Mouse (Mus musculus) adrenal gland, adult 2 months (tissue): ENCODE measurements around the gene Pik3cb. TPM values are rescaled to one million over a fixed set of nuclear protein-coding genes. Genes with fewer than 3 reads are reported as not detected.

Experiments
- DNase-seq: peaks from one replicate; pipeline ENCODE4 v3.0.0; 2021
- polyA plus RNA-seq: library from polyadenylated mRNA; depleted of rRNA; stranded (reverse); fragments of >200 nt; gene quantifications from 2 replicates; pipeline ENCODE4 v1.2.3, GENCODE M21; 2012
- total RNA-seq, 2 experiments: library from RNA; stranded (reverse); gene quantifications; 2 replicates each; pipeline ENCODE4 v1.2.3; 2021

Pik3cb gene
- total and polyA plus RNA-seq, 3 experiments: 1.4 to 20.7 (median 15.6) TPM

GRCm38 (mm10) chr9:99081718-99082117 lies 58.7 kb downstream of the Pik3cb start:
- no peak for DNase-seq

DNA sequence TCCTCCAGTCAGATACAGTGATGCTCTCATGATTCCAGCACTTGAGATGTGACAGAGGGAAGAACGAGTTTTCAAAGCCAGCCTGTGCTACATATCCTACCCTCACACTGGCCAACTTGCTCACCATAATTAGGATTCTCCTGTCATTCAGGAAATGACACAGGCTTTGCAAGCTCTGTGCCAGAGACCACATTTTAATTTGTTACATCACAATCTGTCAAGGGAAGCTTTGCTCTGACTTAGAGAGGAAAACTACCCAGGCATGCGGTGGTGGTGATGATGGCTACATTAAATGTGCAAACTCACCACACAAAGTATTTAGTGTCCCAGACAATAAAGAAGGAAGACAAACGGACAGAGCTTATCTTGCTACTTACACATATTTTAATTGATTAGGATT lies 59.1 kb downstream of the Pik3cb start:
- DNase-seq: no peak

DNA sequence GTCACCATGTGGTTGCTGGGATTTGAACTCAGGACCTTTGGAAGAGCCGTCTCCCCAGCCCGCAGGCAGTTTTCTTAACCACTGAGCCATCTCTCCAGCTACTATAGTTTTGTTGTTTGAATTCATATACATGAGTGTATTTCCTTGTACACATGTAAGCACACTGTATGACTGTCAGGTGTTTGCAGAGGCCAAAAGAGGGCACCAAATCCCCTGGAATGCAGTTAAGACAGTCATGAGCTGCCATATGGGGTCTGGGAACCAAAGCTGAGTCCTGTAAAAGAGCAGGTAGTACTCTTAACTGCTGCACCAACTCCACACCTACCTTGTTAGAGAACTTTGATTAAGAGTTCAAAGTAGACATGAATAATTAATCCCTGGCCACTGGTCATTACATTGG lies 59.8 kb downstream of the Pik3cb start:
- DNase-seq: no peak

- no peak for DNase-seq
Observed at GRCm38 (mm10) chr9:99074462-99074861, 66.0 kb downstream of the Pik3cb start.

DNA sequence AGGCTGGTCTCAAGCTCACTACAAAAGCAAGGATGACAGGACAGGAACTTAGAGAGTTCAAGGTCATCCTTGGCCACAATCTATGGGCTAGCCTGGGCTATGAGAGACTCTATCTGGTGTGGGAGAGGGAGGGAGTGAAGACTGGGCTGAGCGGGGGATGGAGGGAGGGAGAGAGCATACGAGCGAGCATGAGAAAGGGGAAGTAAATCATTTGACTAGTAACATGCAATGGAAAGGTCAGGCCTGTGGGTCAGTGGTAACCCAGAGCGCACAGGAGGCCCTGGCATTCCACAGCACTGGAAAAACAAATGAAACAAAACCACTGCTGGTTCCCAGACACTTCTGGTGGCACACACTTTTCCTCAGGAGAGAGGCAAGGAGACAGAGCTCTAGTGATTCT lies 67.9 kb downstream of the Pik3cb start:
- DNase-seq: no peak

- DNase-seq: no peak
Observed at GRCm38 (mm10) chr9:99065311-99065710, 75.1 kb downstream of the Pik3cb start.

- DNase-seq: no peak
Observed at GRCm38 (mm10) chr9:99064216-99064615, 76.2 kb downstream of the Pik3cb start.

DNA sequence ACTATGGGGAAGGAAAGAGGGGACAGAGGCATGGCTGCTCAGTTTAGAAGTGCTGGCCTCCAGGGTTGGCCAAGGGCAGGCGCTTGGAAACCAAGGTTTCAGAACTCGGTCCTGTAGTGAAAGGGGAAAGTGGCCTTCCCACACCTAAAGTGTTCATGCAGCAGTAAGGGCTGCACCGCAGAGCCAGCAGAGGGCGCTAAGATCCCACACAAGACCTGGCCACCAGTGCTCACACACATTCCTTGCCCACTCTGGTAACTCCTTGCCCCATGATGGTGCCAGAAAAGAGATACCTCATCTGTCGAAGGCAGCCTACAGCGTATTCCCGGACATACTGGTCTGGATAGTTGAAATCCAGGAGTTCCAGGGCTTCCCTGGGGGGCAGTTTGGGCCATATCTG lies 77.9 kb downstream of the Pik3cb start:
- DNase-seq: peak; percentile 78

DNA sequence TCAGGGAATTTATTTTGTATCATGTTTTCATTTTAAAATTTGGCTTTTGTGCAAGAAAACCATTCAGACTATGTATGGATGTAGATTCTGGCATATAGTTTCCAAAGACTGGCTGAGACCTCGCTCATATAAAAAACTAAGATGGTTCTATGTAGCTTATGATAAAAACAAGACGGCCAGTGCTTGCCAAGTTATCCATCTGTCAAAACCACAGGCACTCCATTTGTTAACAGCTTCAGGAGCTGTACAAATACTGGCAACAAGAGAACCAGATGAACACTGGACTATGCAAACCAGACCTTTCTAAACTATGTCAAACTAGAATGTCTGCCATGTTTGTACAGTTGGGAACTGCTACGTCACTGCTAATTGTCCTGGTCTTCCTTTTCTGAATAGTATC lies 82.7 kb downstream of the Pik3cb start:
- no peak for DNase-seq

DNA sequence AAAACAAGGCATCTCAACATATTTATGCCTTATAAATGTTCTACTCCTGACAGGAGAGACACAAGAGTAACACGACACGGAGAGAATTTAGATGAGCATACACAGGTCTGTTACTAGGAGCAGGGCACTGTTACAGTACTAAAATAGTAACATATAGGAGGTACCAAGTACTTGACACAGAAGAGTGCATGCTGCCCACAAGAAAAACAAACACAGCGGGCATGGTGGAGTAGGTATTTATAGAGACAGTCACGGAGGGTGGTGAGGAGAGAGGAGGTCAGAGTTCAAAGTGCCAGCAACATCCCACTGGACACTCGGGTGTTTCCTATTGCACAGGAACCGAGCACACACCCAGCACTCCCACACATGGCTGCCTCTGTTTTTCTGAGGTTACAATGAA lies 90.7 kb downstream of the Pik3cb start:
- DNase-seq: no peak

- no peak for DNase-seq
Observed at GRCm38 (mm10) chr9:99048724-99049250, 91.6 kb downstream of the Pik3cb start.

DNA sequence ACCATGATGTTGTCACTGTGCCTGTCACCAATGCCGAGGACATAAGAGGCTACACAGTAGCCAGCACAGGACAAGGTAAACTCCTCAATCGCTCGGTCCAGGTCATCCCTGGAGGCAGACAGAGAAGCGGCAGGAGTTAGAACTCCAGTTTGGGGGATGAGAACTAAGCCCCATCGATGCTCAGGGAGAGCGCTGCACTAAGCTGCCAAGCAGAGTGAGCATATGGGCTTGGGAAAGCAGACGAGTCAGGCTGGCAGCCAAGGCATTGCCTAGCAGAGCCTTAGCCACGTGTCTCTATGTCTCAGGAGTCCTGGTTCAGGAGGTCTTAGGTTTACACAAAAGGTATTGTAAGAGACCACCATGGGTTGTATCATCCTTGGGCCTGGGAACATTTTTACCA lies 95.7 kb downstream of the Pik3cb start:
- DNase-seq: no peak

- DNase-seq: no peak
Observed at GRCm38 (mm10) chr9:99042641-99043040, 97.8 kb downstream of the Pik3cb start.

DNA sequence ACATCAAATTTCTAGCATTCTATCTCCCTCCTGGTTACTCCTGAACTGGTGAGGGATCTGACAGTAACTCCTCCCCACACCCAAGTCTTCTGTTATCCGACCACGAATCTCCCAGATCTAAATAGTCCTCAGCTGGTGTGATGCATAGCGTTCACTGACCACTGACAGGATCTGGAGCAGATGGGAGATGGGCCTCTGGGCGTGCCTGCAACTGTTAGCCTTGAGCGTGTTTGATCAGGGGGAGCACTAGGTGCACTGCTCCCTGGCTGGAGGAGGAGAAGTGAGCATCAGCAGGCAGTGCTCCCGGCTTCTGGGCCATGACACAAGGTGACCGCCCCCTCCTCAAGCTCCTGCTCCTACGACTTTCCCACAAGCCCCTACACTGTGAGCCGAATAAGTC lies 98.4 kb downstream of the Pik3cb start:
- no peak for DNase-seq

DNA sequence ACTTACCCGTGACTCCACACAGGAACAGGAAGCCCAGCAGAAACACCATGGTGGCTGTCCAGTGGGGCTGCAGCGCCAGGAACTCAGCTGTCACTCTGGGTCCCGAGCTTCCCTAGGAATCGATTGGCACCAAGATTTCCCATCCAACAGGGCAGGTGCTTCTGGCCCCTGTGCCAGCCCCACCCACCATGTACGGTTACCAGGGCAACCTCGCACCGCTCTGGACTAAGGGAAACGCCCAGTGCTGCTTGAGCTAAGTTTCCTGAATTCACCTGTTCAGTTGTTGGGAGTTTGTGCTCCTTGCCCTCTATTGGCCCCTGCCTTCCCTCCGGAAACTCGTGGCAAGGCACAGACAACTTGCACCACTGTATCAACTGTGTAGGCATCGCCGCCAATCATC lies 104.8 kb downstream of the Pik3cb start, which contains the start of gene Gm1123:
Gm1123 (minus strand) TSS at position 141 of the 400 bp plus-strand sequence.
- DNase-seq: no peak

- no peak for DNase-seq
Observed at GRCm38 (mm10) chr9:99034111-99034510, 106.3 kb downstream of the Pik3cb start.

DNA sequence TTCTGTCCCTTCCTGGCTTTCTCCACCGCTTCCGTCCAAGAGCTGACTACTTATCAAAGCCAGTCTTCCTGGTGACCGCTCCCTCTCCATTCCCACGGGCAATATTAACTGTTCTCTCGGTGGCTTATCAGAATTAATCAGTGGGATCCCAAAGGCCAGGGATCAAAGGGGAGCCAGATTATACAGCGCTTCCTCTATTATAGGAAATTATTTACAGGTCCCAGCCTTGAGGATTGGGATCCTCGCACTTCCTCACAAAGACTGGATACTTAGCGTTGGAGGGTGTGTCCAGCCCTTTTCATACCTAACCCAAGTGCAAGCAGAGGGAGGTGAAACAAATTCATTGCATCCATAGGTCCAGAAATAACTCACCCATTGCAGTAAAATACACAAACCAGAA lies 108.4 kb downstream of the Pik3cb start:
- no peak for DNase-seq

DNA sequence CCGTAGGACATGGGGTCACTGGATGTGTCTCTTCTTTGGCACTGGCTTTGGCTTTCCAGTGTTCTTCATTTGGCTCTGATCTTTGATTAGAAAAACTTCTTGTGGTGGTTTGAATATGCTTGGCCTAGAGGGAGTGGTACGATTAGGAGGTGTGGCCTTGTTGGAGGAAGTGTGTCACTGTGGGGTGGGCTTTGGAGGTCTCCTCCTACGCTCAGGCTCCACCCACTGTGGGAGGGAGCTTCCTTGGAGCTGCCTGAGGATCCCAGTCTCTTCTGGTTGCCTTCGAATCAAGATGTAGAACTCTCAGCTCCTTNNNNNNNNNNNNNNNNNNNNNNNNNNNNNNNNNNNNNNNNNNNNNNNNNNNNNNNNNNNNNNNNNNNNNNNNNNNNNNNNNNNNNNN lies 118.7 kb downstream of the Pik3cb start:
- no peak for DNase-seq

GRCm38 (mm10) chr9:99021166-99021565 lies 119.3 kb downstream of the Pik3cb start:
- no peak for DNase-seq

DNA sequence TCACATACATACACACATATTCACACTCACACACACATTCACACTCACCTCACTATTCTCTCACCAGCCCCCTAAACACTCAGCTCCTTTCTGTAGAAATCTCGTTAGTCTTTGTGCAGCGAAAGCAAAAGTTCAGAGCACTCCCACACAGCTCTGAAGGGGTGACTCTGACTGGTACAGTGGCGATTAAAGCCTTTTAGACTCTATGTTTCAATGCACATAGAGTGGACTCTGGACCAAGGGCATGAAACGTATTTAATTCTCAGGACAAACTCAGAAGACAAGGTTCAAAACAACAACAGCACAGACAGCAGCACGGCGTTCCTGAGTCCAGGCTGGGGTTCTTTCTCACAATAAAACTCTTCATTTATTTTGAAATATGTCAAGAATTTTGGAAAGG lies 122.7 kb downstream of the Pik3cb start:
- no peak for DNase-seq

DNA sequence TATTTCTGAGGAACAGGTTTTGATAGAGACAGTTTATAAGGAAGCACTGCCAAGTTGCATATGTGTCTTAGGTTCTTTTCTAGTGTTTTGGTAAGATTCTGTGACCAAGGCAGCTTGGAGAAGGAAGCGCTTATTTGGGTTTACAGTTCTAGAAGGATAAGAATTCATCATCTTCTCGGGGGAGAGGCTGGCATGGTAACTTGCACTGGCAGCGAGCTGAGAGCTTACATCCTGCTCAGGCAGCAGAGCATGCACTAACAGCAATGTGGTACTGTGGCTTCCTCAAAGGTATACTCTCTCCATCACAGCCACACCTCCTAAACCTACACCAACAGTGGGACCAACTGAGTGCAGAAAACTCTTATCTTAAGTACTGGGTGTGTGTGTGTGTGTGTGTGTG lies 123.7 kb downstream of the Pik3cb start:
- no peak for DNase-seq

GRCm38 (mm10) chr9:99016301-99016700 lies 124.1 kb downstream of the Pik3cb start:
- DNase-seq: peak; percentile 37

DNA sequence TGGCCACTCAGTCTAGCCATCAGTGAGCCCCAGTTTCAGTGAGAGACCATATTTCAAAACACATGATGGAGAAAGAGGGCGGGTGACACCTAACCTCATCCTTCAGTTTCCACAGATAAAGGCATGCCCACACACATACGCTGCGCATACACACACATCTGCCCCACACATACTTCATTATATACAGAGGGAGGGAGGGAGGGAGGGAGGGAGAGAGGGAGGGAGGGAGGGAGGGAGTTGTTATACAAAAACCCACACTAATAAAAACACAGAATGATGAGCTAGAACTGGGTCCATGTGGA lies 130.6 kb downstream of the Pik3cb start:
- no peak for DNase-seq

GRCm38 (mm10) chr9:99009069-99009897 lies 131.1 kb downstream of the Pik3cb start:
- DNase-seq: no peak
